Mouse (Mus musculus) hindbrain, embryonic 15.5 days (tissue): ENCODE measurements around the gene Mak. TPM values are rescaled to one million over a fixed set of nuclear protein-coding genes. Genes with fewer than 3 reads are reported as not detected.
"Not testable (repeated sequence)": the region's sequence is repeated elsewhere in the genome, so short reads cannot be mapped to it uniquely, and the experiment has no call there.

Source experiments
- ATAC-seq: fragments of 200-750 bp; cut with Nextera tagmentation; 2 replicates; pipeline ENCODE4 v1.8.0; 2017; ENCODE audit warnings: low read depth, moderate number of reproducible peaks, moderate TSS enrichment; ENCODE audit not compliant: low FRiP score
- H3K27ac ChIP-seq: fragments of 300-500 bp; sonication (generic); replicated peaks from 2 replicates; pipeline ENCODE4 v1.5.1; 2015; ENCODE audit warnings: mild to moderate bottlenecking, inconsistent platforms
- H3K27me3 ChIP-seq: fragments of 300-500 bp; sonication (generic); 2 replicates; pipeline ENCODE4 v1.6.1; 2015; ENCODE audit warnings: control low read depth, inconsistent platforms
- H3K36me3 ChIP-seq: fragments of 300-500 bp; sonication (generic); 2 replicates; pipeline ENCODE4 v1.6.1; 2015; ENCODE audit warnings: control low read depth, inconsistent platforms
- H3K4me1 ChIP-seq: fragments of 300-500 bp; sonication (generic); replicated peaks from 2 replicates; pipeline ENCODE4 v1.6.1; 2015; ENCODE audit warnings: control low read depth, inconsistent platforms
- H3K4me2 ChIP-seq: fragments of 300-500 bp; sonication (generic); 2 replicates; pipeline ENCODE4 v1.6.1; 2015; ENCODE audit warnings: moderate library complexity, mild to moderate bottlenecking, inconsistent platforms
- H3K4me3 ChIP-seq: fragments of 300-500 bp; sonication (generic); 2 replicates; pipeline ENCODE4 v1.5.1; 2015; ENCODE audit warnings: mild to moderate bottlenecking, inconsistent platforms
- H3K9ac ChIP-seq: fragments of 300-500 bp; sonication (generic); 2 replicates; pipeline ENCODE4 v1.6.1; 2015; ENCODE audit warnings: inconsistent platforms
- H3K9me3 ChIP-seq: fragments of 300-500 bp; sonication (generic); 2 replicates; pipeline ENCODE4 v1.6.1; 2016; ENCODE audit warnings: control low read depth, inconsistent platforms
- WGBS: fragments of 180-500 bp; shearing (Covaris S2); methylation state at CpG from one replicate; pipeline ENCODE4 v1.1.7; 2015; 5-methylcytosine and 5-hydroxymethylcytosine counted together
- polyA plus RNA-seq: library from polyadenylated mRNA; unstranded; fragments of >200 nt; fragmentation: Nextera tagmentation; extraction: Ambion mirVana; gene quantifications from 2 replicates; pipeline ENCODE4 v1.2.1, GENCODE M21; 2015

Gene Mak
- polyA plus RNA-seq, 1 experiment from 2014 or later = 1.9 TPM

- not testable (repeated sequence) for H3K9ac ChIP-seq, H3K27ac ChIP-seq, H3K27me3 ChIP-seq, H3K4me1 ChIP-seq, H3K4me2 ChIP-seq, H3K9me3 ChIP-seq, H3K36me3 ChIP-seq, ATAC-seq, H3K4me3 ChIP-seq
- 71% methylated on average over 4 of the region's 4 CpGs for WGBS
These were observed 91.8 kb downstream of the Mak start for GRCm38 (mm10) chr13:40987608-40988303.

- WGBS = 95% methylated on average over 5 of the region's 5 CpGs
- no peak overlapping the region for H3K27ac ChIP-seq
- H3K4me3 ChIP-seq = no peak overlapping the region
- H3K4me1 ChIP-seq = no peaks in the 10 kb centered on the region
- H3K9ac ChIP-seq = no peak overlapping the region
- ATAC-seq = no peak
- no peaks in the 10 kb centered on the region for H3K27me3 ChIP-seq
- H3K4me2 ChIP-seq = no peak overlapping the region
- H3K9me3 ChIP-seq = no peaks in the 10 kb centered on the region
- H3K36me3 ChIP-seq = no peaks in the 10 kb centered on the region
These were observed 93.4 kb downstream of the Mak start for GRCm38 (mm10) chr13:40986081-40986480.

GRCm38 (mm10) chr13:40982759-40983158 is 96.7 kb downstream of the Mak start:
- Histone ChIP-seq H3K4me2 (no peak overlapping the region), H3K4me1 (no peaks in the 10 kb centered on the region), H3K4me3 (no peak overlapping the region), H3K27me3 (no peaks in the 10 kb centered on the region), H3K27ac (no peak overlapping the region), H3K36me3 (no peaks in the 10 kb centered on the region), H3K9me3 (no peaks in the 10 kb centered on the region), H3K9ac (no peak overlapping the region)
- 89% methylated on average over 1 of the region's 1 CpGs for WGBS
- no peak for ATAC-seq

GRCm38 (mm10) chr13:40979321-40979720 is 100.2 kb downstream of the Mak start:
- Histone ChIP-seq H3K4me2 (no peak overlapping the region), H3K9ac (no peak overlapping the region), H3K36me3 (no peaks in the 10 kb centered on the region), H3K4me1 (no peaks in the 10 kb centered on the region), H3K27ac (no peak overlapping the region), H3K9me3 (no peaks in the 10 kb centered on the region), H3K4me3 (no peak overlapping the region), H3K27me3 (no peaks in the 10 kb centered on the region)
- ATAC-seq = no peak
- 52% methylated on average over 2 of the region's 2 CpGs for WGBS

DNA sequence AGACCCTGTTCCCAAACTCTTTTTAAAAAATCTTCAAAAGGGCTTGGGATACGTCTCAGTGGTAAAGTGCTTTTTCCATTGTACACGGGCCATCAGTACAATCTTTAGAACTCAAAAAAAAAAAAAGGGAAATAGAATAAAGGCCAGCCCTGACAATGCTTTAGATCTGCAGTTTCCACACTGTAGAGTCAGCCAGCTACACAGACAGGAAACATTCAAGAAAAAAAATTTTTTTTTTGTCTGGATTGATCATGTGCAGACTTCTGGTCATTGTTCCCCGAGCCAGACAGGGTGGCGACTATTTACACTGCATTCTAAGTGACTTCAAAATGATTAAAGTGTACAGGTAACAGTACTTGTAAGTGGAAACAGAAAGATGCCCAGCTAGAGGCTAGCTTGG is 100.9 kb downstream of the Mak start:
- no peak overlapping the region for H3K27ac ChIP-seq
- H3K9ac ChIP-seq = no peak overlapping the region
- 83% methylated on average over 4 of the region's 4 CpGs for WGBS
- no peaks in the 10 kb centered on the region for H3K4me1 ChIP-seq
- ATAC-seq = no peak
- no peaks in the 10 kb centered on the region for H3K9me3 ChIP-seq
- H3K27me3 ChIP-seq = no peaks in the 10 kb centered on the region
- no peaks in the 10 kb centered on the region for H3K36me3 ChIP-seq
- H3K4me3 ChIP-seq = no peak overlapping the region
- no peak overlapping the region for H3K4me2 ChIP-seq

DNA sequence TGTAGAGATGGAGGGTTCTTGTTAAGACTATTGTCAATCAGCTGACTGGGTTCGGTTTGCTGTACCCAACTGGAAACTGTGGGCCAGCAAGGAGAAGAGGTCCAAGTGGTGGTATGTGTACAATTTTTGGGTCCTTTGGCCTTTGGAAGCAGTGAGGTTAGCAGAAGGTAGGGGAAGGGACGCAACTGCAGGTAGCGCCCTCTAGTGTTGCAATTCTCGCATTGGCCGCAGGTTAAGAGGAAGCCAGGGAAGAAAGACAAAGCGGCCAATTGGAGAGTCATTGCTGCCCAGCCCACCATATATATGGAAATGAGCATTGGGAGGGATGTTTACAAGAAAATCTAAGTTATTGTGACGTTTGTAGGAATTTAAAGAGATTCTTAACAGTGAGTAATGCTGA is 101.9 kb downstream of the Mak start:
- no peaks in the 10 kb centered on the region for H3K9me3 ChIP-seq
- WGBS = 14% methylated on average over 7 of the region's 7 CpGs
- H3K4me1 ChIP-seq = no peaks in the 10 kb centered on the region
- no peaks in the 10 kb centered on the region for H3K36me3 ChIP-seq
- H3K27ac ChIP-seq = no peak overlapping the region
- no peak for ATAC-seq
- H3K9ac ChIP-seq = no peak overlapping the region
- H3K4me3 ChIP-seq = no peak overlapping the region
- H3K4me2 ChIP-seq = no peak overlapping the region
- H3K27me3 ChIP-seq = no peaks in the 10 kb centered on the region

Other genes with a start within 250 kb of the Mak start
- gene Gcnt2, start 220.0 kb downstream of the Mak start, polyA plus RNA-seq = 6.6 and 6.8 TPM in 2 replicates
- gene Pak1ip1, start 78.7 kb downstream of the Mak start, polyA plus RNA-seq = 50.8 and 56.9 TPM in 2 replicates
- gene Tmem14c, start 63.4 kb downstream of the Mak start, polyA plus RNA-seq = 126 and 129 TPM in 2 replicates
- not detected in 2 replicates for gene Gcm2, start 31.3 kb upstream of the Mak start, polyA plus RNA-seq
- not detected in 2 replicates for gene Sycp2l, start 34.6 kb upstream of the Mak start, polyA plus RNA-seq
- 35.8 and 40.2 TPM in 2 replicates for gene Elovl2, start 140.7 kb upstream of the Mak start, polyA plus RNA-seq
- gene Smim13, start 170.1 kb upstream of the Mak start, polyA plus RNA-seq = 28.6 and 30.6 TPM in 2 replicates
- gene Gm17364, start 194.3 kb upstream of the Mak start, polyA plus RNA-seq = not detected in 2 replicates